Mouse (Mus musculus) G1E (cell line): ENCODE measurements at regions not wholly inside any gene's neighbourhood (a gene's known extent, or its start where the extent isn't known, plus 50 kb on each side); places are given as distances from the start of the nearest gene placed in this dataset.

Experiments used
- CTCF ChIP-seq: IDR thresholded peaks from 2 replicates; pipeline ENCODE4 v1.5.1; 2012; ENCODE audit warnings: low read depth, low read length, inconsistent platforms, mixed read lengths
- GATA1 ChIP-seq: IDR thresholded peaks from 2 replicates; pipeline ENCODE4 v1.6.1; 2012; ENCODE audit warnings: borderline replicate concordance, low read length, inconsistent platforms, mixed read lengths
- GATA2 ChIP-seq: IDR thresholded peaks from 2 replicates; pipeline ENCODE4 v1.6.1; 2012; ENCODE audit warnings: low read depth, low read length, inconsistent platforms, borderline replicate concordance
- POLR2AphosphoS5 ChIP-seq: IDR thresholded peaks from 2 replicates; pipeline ENCODE4 v1.6.1; 2012; ENCODE audit warnings: low read depth, low read length, inconsistent platforms; ENCODE audit not compliant: insufficient replicate concordance
- TAL1 ChIP-seq: conservative IDR thresholded peaks from 2 replicates; pipeline ENCODE4 v1.6.1; 2012; ENCODE audit warnings: low read depth, low read length, inconsistent platforms, mixed read lengths

- TF ChIP-seq CTCF (no peak), POLR2AphosphoS5 (no peak), GATA1 (no peak), GATA2 (no peak), TAL1 (no peak)
These were observed 373.1 kb upstream of the Npvf start for GRCm38 (mm10) chr6:51027296-51027695.
